Mouse (Mus musculus): ENCODE results near the gene Rictor. TPM values are rescaled to one million over a fixed set of nuclear protein-coding genes. Genes with fewer than 3 reads are reported as not detected.

Gene Rictor
- polyA plus RNA-seq, 1 experiment from 2014 or later, result 28.1 TPM

DNA sequence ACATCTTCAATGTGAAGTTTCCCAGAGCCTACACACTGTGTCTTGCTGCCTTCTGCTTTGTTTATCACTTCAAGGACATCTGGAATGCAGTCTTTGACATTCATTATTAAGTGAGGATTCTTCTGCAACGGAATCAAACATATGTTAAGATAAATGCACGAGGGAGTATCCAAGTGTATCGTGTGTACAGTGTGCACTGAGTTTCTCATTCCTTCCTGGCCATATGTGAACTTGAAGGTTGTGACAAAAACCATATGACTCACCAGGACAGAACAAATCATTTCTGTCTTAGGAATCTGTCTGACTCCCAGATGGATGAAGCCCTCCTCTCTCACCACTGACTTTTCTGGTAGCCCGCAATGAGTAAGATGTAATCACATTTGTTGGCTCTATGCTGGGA is 107.6 kb downstream of the Rictor start:
- Histone ChIP-seq H3K36me3 (no peaks in the 10 kb centered on the region), H3K4me3 (no peak overlapping the region), H3K27ac (no peak overlapping the region), H3K9ac (no peak overlapping the region), H3K27me3 (no peaks in the 10 kb centered on the region), H3K4me1 (replicated peaks) (no peaks in the 10 kb centered on the region), H3K9me3 (replicated peaks) (no peaks in the 10 kb centered on the region), H3K4me2 (no peak overlapping the region)
- 61% methylated on average over 4 of the region's 4 CpGs for WGBS
- no peak for ATAC-seq (replicated peaks; ENCODE audit: insufficient number of reproducible peaks, insufficient read depth, low FRiP score, low read depth)

DNA sequence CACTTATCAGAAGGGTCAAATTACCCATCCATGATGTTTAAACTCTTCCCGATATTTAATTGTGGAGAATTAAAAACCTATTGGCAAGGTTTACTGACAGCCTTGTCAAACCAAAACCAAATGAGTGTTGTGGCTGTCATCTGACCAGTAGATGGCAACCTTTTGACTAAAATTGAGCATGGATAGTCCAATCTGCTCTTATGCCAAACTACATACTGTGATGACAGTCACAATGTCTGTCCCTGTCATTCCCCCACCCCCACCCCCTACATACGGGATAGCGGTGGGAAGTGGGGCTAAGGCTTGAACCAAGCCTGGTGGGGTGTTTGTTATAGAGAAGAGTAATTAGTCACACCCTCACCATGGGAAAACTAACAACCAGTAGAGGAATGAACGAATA is 132.0 kb downstream of the Rictor start:
- H3K4me3 ChIP-seq, result no peak overlapping the region
- H3K36me3 ChIP-seq, result peaks cover 3% of the 10 kb centered on the region; the same call in 1 of the 2 replicates
- no peak overlapping the region for H3K27ac ChIP-seq
- ATAC-seq (replicated peaks; ENCODE audit: insufficient number of reproducible peaks, insufficient read depth, low FRiP score, low read depth), result no peak
- no peaks in the 10 kb centered on the region for H3K4me1 ChIP-seq (replicated peaks)
- WGBS, result 46% methylated on average over 4 of the region's 4 CpGs
- H3K9ac ChIP-seq, result no peak overlapping the region
- no peaks in the 10 kb centered on the region for H3K27me3 ChIP-seq
- H3K4me2 ChIP-seq, result no peak overlapping the region
- no peaks in the 10 kb centered on the region for H3K9me3 ChIP-seq (replicated peaks)

- no peaks in the 10 kb centered on the region for H3K27me3 ChIP-seq
- no peak overlapping the region for H3K9ac ChIP-seq
- no peaks in the 10 kb centered on the region for H3K4me1 ChIP-seq (replicated peaks)
- no peaks in the 10 kb centered on the region for H3K9me3 ChIP-seq (replicated peaks)
- H3K27ac ChIP-seq, result no peak overlapping the region
- no peak overlapping the region for H3K4me3 ChIP-seq
- no peak overlapping the region for H3K4me2 ChIP-seq
- no peak for ATAC-seq (replicated peaks; ENCODE audit: insufficient number of reproducible peaks, insufficient read depth, low FRiP score, low read depth)
- H3K36me3 ChIP-seq, result no peaks in the 10 kb centered on the region
- 62% methylated on average over 1 of the region's 1 CpGs for whole genome bisulfite sequencing
Measured at GRCm38 (mm10) chr15:6849851-6850250, 141.7 kb downstream of the Rictor start.

Other genes with a start within 250 kb of the Rictor start
- gene Fyb, start 185.5 kb upstream of the Rictor start, polyA plus RNA-seq (2015; fragmentation: Nextera tagmentation; extraction: Ambion mirVana), result 5.3 and 14.1 TPM in 2 replicates
- 3.2 and 4.8 TPM in 2 replicates for gene Osmr, start 166.6 kb downstream of the Rictor start, polyA plus RNA-seq (2015; fragmentation: Nextera tagmentation; extraction: Ambion mirVana)

Measured in heart, embryonic 15.5 days (tissue).